Mouse (Mus musculus): ENCODE results near the gene Olfr624.
"Not testable (repeated sequence)": the region's sequence is repeated elsewhere in the genome, so short reads cannot be mapped to it uniquely, and the experiment has no call there.

Gene Olfr624

GRCm38 (mm10) chr7:103671091-103671490 lies at the start of gene Olfr624:
Gene Olfr624, minus strand, starts transcription at chr7:103671191.
- no peak for DNase-seq (ENCODE audit: low spot score in 2 of 2)

GRCm38 (mm10) chr7:103716398-103716797 lies 45.4 kb upstream of the Olfr624 start:
- not testable (repeated sequence) for DNase-seq (ENCODE audit: low spot score in 2 of 2)

DNA sequence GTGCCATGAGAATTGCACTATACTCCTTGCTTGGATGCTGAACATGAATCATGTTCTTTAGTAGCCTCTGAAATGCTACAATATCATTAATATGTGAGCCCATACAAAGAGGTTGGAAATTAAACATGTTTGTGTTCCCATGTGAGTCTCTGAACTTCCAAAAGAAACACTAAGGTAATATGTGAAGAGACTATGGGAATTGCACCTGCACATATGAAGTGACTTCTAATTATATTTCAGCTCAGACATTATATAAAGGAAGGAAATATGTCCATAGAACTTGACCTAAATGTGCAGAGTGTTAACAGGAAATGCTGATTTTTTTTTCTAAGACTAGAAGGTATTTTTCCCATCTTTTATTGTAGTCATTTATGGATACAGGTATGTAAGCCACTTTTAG lies 43.4 kb upstream of the Olfr624 start, which contains the start of gene Olfr243:
Gene Olfr243, plus strand, starts transcription at position 301 of the 400 bp plus-strand sequence.
- DNase-seq (ENCODE audit: low spot score in 2 of 2), result no peak

DNA sequence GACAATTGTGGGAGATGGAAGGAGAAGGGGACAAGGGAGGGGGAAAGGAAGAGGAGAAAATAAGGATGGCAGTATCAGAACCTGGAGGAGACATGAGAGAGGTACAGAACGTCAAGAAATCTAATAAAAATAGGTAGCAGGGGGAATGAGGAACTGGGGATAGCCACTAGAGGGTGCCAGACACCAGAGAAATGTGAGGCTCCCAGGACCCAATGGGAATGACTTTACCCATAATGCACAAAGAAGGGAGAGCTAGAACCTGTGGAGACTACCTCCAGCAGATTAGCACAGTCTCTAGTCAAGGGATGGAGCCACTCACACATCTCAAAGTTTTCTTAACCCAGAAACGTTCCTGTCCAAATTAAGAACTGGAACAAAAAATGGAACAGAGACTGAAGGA lies 41.0 kb upstream of the Olfr624 start:
- no peak for DNase-seq (ENCODE audit: low spot score in 2 of 2)

- DNase-seq (ENCODE audit: low spot score in 2 of 2), result no peak
Observed at GRCm38 (mm10) chr7:103699469-103699868, 28.5 kb upstream of the Olfr624 start.

DNA sequence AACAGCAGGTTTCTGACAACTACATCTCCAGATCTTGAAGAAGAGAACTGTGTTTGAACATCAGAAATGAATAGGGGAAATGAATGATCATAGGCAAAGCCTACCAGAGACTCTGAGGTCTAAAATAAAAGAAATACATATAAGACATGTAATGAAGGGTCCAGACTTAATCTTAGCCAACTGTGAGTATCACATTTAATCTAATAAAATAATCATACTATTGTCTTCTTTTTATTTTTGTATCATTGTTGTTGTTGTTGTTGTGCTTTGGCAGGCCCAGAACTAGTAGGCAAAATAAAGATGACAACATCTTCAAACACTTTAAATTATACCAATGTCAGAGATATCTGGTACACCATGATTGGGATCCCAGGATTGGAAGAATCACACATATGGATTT lies 11.4 kb upstream of the Olfr624 start, which contains the start of gene Olfr625-ps1:
Gene Olfr625-ps1, plus strand, starts transcription at position 301 of the 400 bp plus-strand sequence.
- DNase-seq (ENCODE audit: low spot score in 2 of 2), result no peak

- DNase-seq (ENCODE audit: low spot score in 2 of 2), result no peak
Observed at GRCm38 (mm10) chr7:103663598-103663997, 7.4 kb downstream of the Olfr624 start, which contains the start of gene Olfr623. Gene Olfr623, minus strand, starts transcription at chr7:103663698.

- DNase-seq (ENCODE audit: low spot score in 2 of 2), result no peak
Observed at GRCm38 (mm10) chr7:103644070-103644469, 26.9 kb downstream of the Olfr624 start.

DNA sequence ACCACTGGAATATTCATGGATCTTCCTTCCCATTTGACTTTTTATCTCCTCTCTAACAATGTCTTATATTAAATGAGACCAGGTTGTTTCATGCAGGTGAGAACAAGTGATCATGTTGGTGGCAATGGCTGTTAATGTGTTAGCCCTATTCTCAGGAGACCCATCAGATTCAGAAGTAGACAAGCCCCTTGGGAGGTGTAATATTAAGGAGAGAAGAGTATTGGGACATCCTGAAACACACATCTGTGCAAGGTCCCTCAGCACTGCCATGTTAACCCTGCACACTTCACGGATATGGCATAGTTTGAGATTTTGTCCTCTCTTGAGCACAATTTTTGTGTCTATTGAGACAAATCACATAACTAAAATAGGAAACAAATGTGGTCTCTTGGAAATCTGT lies 28.4 kb downstream of the Olfr624 start, which contains the start of gene Olfr622:
Gene Olfr622, minus strand, starts transcription at position 101 of the 400 bp plus-strand sequence.
- no peak for DNase-seq (ENCODE audit: low spot score in 2 of 2)

- DNase-seq (ENCODE audit: low spot score in 2 of 2), result no peak
Observed at GRCm38 (mm10) chr7:103636795-103637194, 34.2 kb downstream of the Olfr624 start.
